Mouse (Mus musculus) hindbrain, embryonic 12.5 days (tissue): ENCODE results near the gene Spata25. TPM values are rescaled to one million over a fixed set of nuclear protein-coding genes. Genes with fewer than 3 reads are reported as not detected.

Source experiments
- ATAC-seq: fragments of 200-750 bp; cut with Nextera tagmentation; 2 replicates; pipeline ENCODE4 v1.8.0; 2017; ENCODE audit warnings: moderate TSS enrichment; ENCODE audit not compliant: low FRiP score
- H3K27ac ChIP-seq: fragments of 300-500 bp; sonication (generic); 2 replicates; pipeline ENCODE4 v1.5.1; 2016; ENCODE audit warnings: mild to moderate bottlenecking
- H3K27me3 ChIP-seq: fragments of 300-500 bp; sonication (generic); 2 replicates; pipeline ENCODE4 v1.6.1; 2016; ENCODE audit warnings: mild to moderate bottlenecking
- H3K36me3 ChIP-seq: fragments of 300-500 bp; sonication (generic); 2 replicates; pipeline ENCODE4 v1.6.1; 2016; ENCODE audit warnings: mild to moderate bottlenecking
- H3K4me1 ChIP-seq: fragments of 300-500 bp; sonication (generic); 2 replicates; pipeline ENCODE4 v1.6.1; 2016
- H3K4me2 ChIP-seq: fragments of 300-500 bp; sonication (generic); replicated peaks from 2 replicates; pipeline ENCODE4 v1.6.1; 2016; ENCODE audit warnings: mild to moderate bottlenecking
- H3K4me3 ChIP-seq: fragments of 300-500 bp; sonication (generic); 2 replicates; pipeline ENCODE4 v1.5.1; 2016; ENCODE audit warnings: mild to moderate bottlenecking
- H3K9ac ChIP-seq: fragments of 300-500 bp; sonication (generic); 2 replicates; pipeline ENCODE4 v1.6.1; 2016; ENCODE audit warnings: mild to moderate bottlenecking, moderate library complexity
- H3K9me3 ChIP-seq: fragments of 300-500 bp; sonication (generic); replicated peaks from 2 replicates; pipeline ENCODE4 v1.6.1; 2016; ENCODE audit warnings: mild to moderate bottlenecking
- WGBS: fragments of 180-500 bp; shearing (Covaris S2); methylation state at CpG from one replicate; pipeline ENCODE4 v1.1.7; 2016; 5-methylcytosine and 5-hydroxymethylcytosine counted together
- polyA plus RNA-seq: library from polyadenylated mRNA; unstranded; fragments of >200 nt; fragmentation: Nextera tagmentation; extraction: Ambion mirVana; gene quantifications from 2 replicates; pipeline ENCODE4 v1.2.1, GENCODE M21; 2016

The Spata25 gene
- polyA plus RNA-seq, 1 experiment from 2014 or later, result not detected

GRCm38 (mm10) chr2:164834531-164834930 lies 6.2 kb upstream of the Spata25 start:
- Histone ChIP-seq H3K36me3 (peaks cover 30% of the 10 kb centered on the region), H3K27me3 (no peaks in the 10 kb centered on the region), H3K9ac (peak overlapping the region; percentile 67), H3K4me2 (peak overlapping the region; percentile 88), H3K4me3 (peak overlapping the region; percentile 74), H3K27ac (no peak overlapping the region), H3K4me1 (peaks cover 23% of the 10 kb centered on the region), H3K9me3 (no peaks in the 10 kb centered on the region)
- 53% methylated on average over 8 of the region's 8 CpGs for WGBS
- ATAC-seq, result no peak

GRCm38 (mm10) chr2:164833314-164833959 lies 5.1 kb upstream of the Spata25 start, which contains the start of gene Neurl2:
TSS of gene Neurl2 (minus strand) at chr2:164833456.
- WGBS, result under 1% methylated on average over 31 of the region's 31 CpGs
- Histone ChIP-seq H3K4me2 (peak within 1 kb of the TSS; percentile 88), H3K27me3 (no peaks in the 10 kb centered on the region), H3K4me3 (peak within 1 kb of the TSS; percentile 74), H3K27ac (peak within 1 kb of the TSS; percentile 53), H3K9ac (peak within 1 kb of the TSS; percentile 67), H3K9me3 (no peaks in the 10 kb centered on the region), H3K36me3 (peaks cover 27% of the 10 kb centered on the region), H3K4me1 (peaks cover 23% of the 10 kb centered on the region)
- peak; percentile 76 for ATAC-seq

GRCm38 (mm10) chr2:164832748-164833301 lies 4.5 kb upstream of the Spata25 start, which contains the start of gene Ctsa:
TSS of gene Ctsa (plus strand) at chr2:164832873.
- WGBS, result under 1% methylated on average over 35 of the region's 35 CpGs

GRCm38 (mm10) chr2:164832032-164832747 lies 3.9 kb upstream of the Spata25 start:
- WGBS, result 63% methylated on average over 16 of the region's 16 CpGs
- Histone ChIP-seq H3K4me2 (peak overlapping the region; percentile 88), H3K27me3 (no peaks in the 10 kb centered on the region), H3K27ac (peak overlapping the region; percentile 53), H3K9me3 (no peaks in the 10 kb centered on the region), H3K9ac (peak overlapping the region; percentile 67), H3K4me1 (peaks cover 23% of the 10 kb centered on the region), H3K4me3 (peak overlapping the region; percentile 74), H3K36me3 (peaks cover 29% of the 10 kb centered on the region)
- no peak for ATAC-seq

More at GRCm38 (mm10) chr2:164832748-164833301, 4.5 kb upstream of the Spata25 start, which contains the start of gene Ctsa:
- H3K27me3 ChIP-seq, result no peaks in the 10 kb centered on the region
- peak within 1 kb of the TSS; percentile 74 for H3K4me3 ChIP-seq
- H3K4me2 ChIP-seq, result peak within 1 kb of the TSS; percentile 88
- H3K27ac ChIP-seq, result peak within 1 kb of the TSS; percentile 53
- peaks cover 23% of the 10 kb centered on the region for H3K4me1 ChIP-seq
- H3K36me3 ChIP-seq, result peaks cover 27% of the 10 kb centered on the region
- ATAC-seq, result peak; percentile 74
- H3K9ac ChIP-seq, result peak within 1 kb of the TSS; percentile 67
- H3K9me3 ChIP-seq, result no peaks in the 10 kb centered on the region

GRCm38 (mm10) chr2:164831029-164831428 lies 2.7 kb upstream of the Spata25 start:
- Histone ChIP-seq H3K9me3 (no peaks in the 10 kb centered on the region), H3K36me3 (peaks cover 32% of the 10 kb centered on the region), H3K27ac (no peak overlapping the region), H3K4me1 (peaks cover 23% of the 10 kb centered on the region), H3K27me3 (no peaks in the 10 kb centered on the region), H3K9ac (no peak overlapping the region), H3K4me2 (no peak overlapping the region), H3K4me3 (no peak overlapping the region)
- WGBS, result 88% methylated on average over 10 of the region's 10 CpGs
- no peak for ATAC-seq

- Histone ChIP-seq H3K4me3 (no peak overlapping the region), H3K9ac (no peak overlapping the region), H3K36me3 (peaks cover 44% of the 10 kb centered on the region), H3K9me3 (no peaks in the 10 kb centered on the region), H3K27me3 (no peaks in the 10 kb centered on the region), H3K4me2 (no peak overlapping the region), H3K27ac (no peak overlapping the region), H3K4me1 (peaks cover 12% of the 10 kb centered on the region)
- ATAC-seq, result no peak
- 96% methylated on average over 1 of the region's 1 CpGs for WGBS
Measured at GRCm38 (mm10) chr2:164829090-164829489, 753 bp upstream of the Spata25 start.

GRCm38 (mm10) chr2:164827146-164827850 lies 1.0 kb downstream of the Spata25 start:
- WGBS, result 90% methylated on average over 16 of the region's 16 CpGs
- H3K36me3 ChIP-seq, result peaks cover 44% of the 10 kb centered on the region
- ATAC-seq, result no peak
- no peaks in the 10 kb centered on the region for H3K27me3 ChIP-seq
- no peak overlapping the region for H3K4me2 ChIP-seq
- H3K9ac ChIP-seq, result no peak overlapping the region
- H3K27ac ChIP-seq, result no peak overlapping the region
- H3K9me3 ChIP-seq, result no peaks in the 10 kb centered on the region
- H3K4me1 ChIP-seq, result peaks cover 10% of the 10 kb centered on the region
- no peak overlapping the region for H3K4me3 ChIP-seq

- Histone ChIP-seq H3K9me3 (no peaks in the 10 kb centered on the region), H3K27me3 (no peaks in the 10 kb centered on the region), H3K4me3 (no peak overlapping the region), H3K36me3 (peaks cover 56% of the 10 kb centered on the region), H3K9ac (no peak overlapping the region), H3K4me1 (peaks cover 13% of the 10 kb centered on the region), H3K27ac (no peak overlapping the region), H3K4me2 (no peak overlapping the region)
- ATAC-seq, result no peak
- WGBS, result 93% methylated on average over 17 of the region's 17 CpGs
Measured at GRCm38 (mm10) chr2:164825521-164825920, 2.8 kb downstream of the Spata25 start.

- Histone ChIP-seq H3K36me3 (peaks cover 60% of the 10 kb centered on the region), H3K9ac (no peak overlapping the region), H3K4me3 (no peak overlapping the region), H3K27ac (no peak overlapping the region), H3K4me1 (peaks cover 13% of the 10 kb centered on the region), H3K9me3 (no peaks in the 10 kb centered on the region), H3K4me2 (peak overlapping the region; percentile 57), H3K27me3 (no peaks in the 10 kb centered on the region)
- WGBS, result 94% methylated on average over 4 of the region's 4 CpGs
- ATAC-seq, result no peak
Measured at GRCm38 (mm10) chr2:164823969-164824368, 4.4 kb downstream of the Spata25 start.

- Histone ChIP-seq H3K9me3 (no peaks in the 10 kb centered on the region), H3K27me3 (no peaks in the 10 kb centered on the region), H3K9ac (peak overlapping the region; percentile 72), H3K36me3 (peaks cover 52% of the 10 kb centered on the region), H3K4me1 (peaks cover 13% of the 10 kb centered on the region), H3K4me2 (peak overlapping the region; percentile 57), H3K27ac (peak overlapping the region; percentile 93), H3K4me3 (peak overlapping the region; percentile 71)
- peak; percentile 83 for ATAC-seq
- WGBS, result 2% methylated on average over 10 of the region's 10 CpGs
Measured at GRCm38 (mm10) chr2:164823181-164823585, 5.2 kb downstream of the Spata25 start.

- Histone ChIP-seq H3K4me1 (peaks cover 13% of the 10 kb centered on the region), H3K4me3 (peak within 1 kb of the TSS; percentile 71), H3K9ac (peak within 1 kb of the TSS; percentile 72), H3K27me3 (no peaks in the 10 kb centered on the region), H3K9me3 (no peaks in the 10 kb centered on the region), H3K36me3 (peaks cover 47% of the 10 kb centered on the region), H3K27ac (peak within 1 kb of the TSS; percentile 93), H3K4me2 (peak within 1 kb of the TSS; percentile 57)
- WGBS, result 2% methylated on average over 32 of the region's 32 CpGs
- ATAC-seq, result peak; percentile 99
Measured at GRCm38 (mm10) chr2:164822636-164823165, 5.6 kb downstream of the Spata25 start, which contains the start of gene Zswim1. TSS of gene Zswim1 (plus strand) at chr2:164822686.
